Mouse (Mus musculus) MEL (cell line): ENCODE data around the gene Ttpal. TPM values are rescaled to one million over a fixed set of nuclear protein-coding genes. Genes with fewer than 3 reads are reported as not detected.

Experiments
- DNase-seq: peaks from one replicate; pipeline ENCODE4 v3.0.0; 2011; ENCODE audit warnings: low read depth, low spot score
- H3K27ac ChIP-seq: 2 replicates; pipeline ENCODE4 v1.5.1; 2012; ENCODE audit warnings: low read depth, mild to moderate bottlenecking, control low read depth, low read length, moderate library complexity; ENCODE audit not compliant: control insufficient read depth
- H3K27me3 ChIP-seq, 2 experiments: fragments of 150-350 bp in 1 of 2; sonication (generic) in 1 of 2; 2 replicates each; pipeline ENCODE4 v1.6.1; 2012; ENCODE audit warnings: low read length in 2 of 2, mild to moderate bottlenecking in 2 of 2, improper control_type of control experiment in 1 of 2, moderate library complexity in 1 of 2; ENCODE audit not compliant: insufficient read depth in 2 of 2, control insufficient read depth in 1 of 2
- H3K36me3 ChIP-seq, 2 experiments: 2 replicates each; pipeline ENCODE4 v1.6.1; 2012 to 2014; ENCODE audit warnings: low read length in 2 of 2, improper control_type of control experiment in 1 of 2, inconsistent platforms in 1 of 2, mild to moderate bottlenecking in 1 of 2; ENCODE audit not compliant: insufficient read depth in 2 of 2, control insufficient read depth in 1 of 2
- H3K4me1 ChIP-seq, 2 experiments: fragments of 150-350 bp in 1 of 2; sonication (generic) in 1 of 2; 2 replicates each; pipeline ENCODE4 v1.6.1; 2012; ENCODE audit warnings: low read length in 2 of 2, improper control_type of control experiment in 1 of 2, mild to moderate bottlenecking in 1 of 2; ENCODE audit not compliant: insufficient read depth in 2 of 2, control insufficient read depth in 1 of 2
- H3K4me3 ChIP-seq, 2 experiments: fragments of 150-350 bp in 1 of 2; sonication (generic) in 1 of 2; 2 replicates each; pipeline ENCODE4 v1.5.1; 2012; ENCODE audit warnings: low read depth in 2 of 2, low read length in 2 of 2, mild to moderate bottlenecking in 2 of 2, moderate library complexity in 2 of 2, control low read depth in 1 of 2, improper control_type of control experiment in 1 of 2; ENCODE audit not compliant: control insufficient read depth in 1 of 2, insufficient read depth in 1 of 2
- H3K79me2 ChIP-seq: 2 replicates; pipeline ENCODE4 v1.6.1; 2012; ENCODE audit warnings: mild to moderate bottlenecking, low read length, moderate library complexity; ENCODE audit not compliant: control insufficient read depth, poor library complexity, insufficient read depth
- H3K9ac ChIP-seq: 2 replicates; pipeline ENCODE4 v1.6.1; 2012; ENCODE audit warnings: low read depth, mild to moderate bottlenecking, control low read depth, low read length, moderate library complexity; ENCODE audit not compliant: control insufficient read depth, poor library complexity, severe bottlenecking
- H3K9me3 ChIP-seq: fragments of 150-350 bp; sonication (generic); replicated peaks from 2 replicates; pipeline ENCODE4 v1.6.1; 2012; ENCODE audit warnings: mild to moderate bottlenecking, low read length, improper control_type of control experiment, moderate library complexity; ENCODE audit not compliant: insufficient read depth
- BHLHE40 ChIP-seq: IDR thresholded peaks from 2 replicates; pipeline ENCODE4 v1.6.1; 2012; ENCODE audit warnings: low read depth, mild to moderate bottlenecking, inconsistent platforms, low read length, improper control_type of control experiment, borderline replicate concordance
- CHD1 ChIP-seq: IDR thresholded peaks from 2 replicates; pipeline ENCODE4 v1.6.1; 2012; ENCODE audit warnings: low read depth, mild to moderate bottlenecking, inconsistent platforms, low read length, improper control_type of control experiment
- CHD2 ChIP-seq: IDR thresholded peaks from 2 replicates; pipeline ENCODE4 v1.6.1; 2011; ENCODE audit warnings: low read length, improper control_type of control experiment
- ELF1 ChIP-seq: IDR thresholded peaks from 2 replicates; pipeline ENCODE4 v1.6.1; 2014; ENCODE audit warnings: low read depth, mild to moderate bottlenecking, inconsistent platforms, low read length, improper control_type of control experiment, moderate library complexity
- ETS1 ChIP-seq: IDR thresholded peaks from 2 replicates; pipeline ENCODE4 v1.6.1; 2012; ENCODE audit warnings: low read depth, mild to moderate bottlenecking, inconsistent platforms, low read length, improper control_type of control experiment, moderate library complexity
- GABPA ChIP-seq: IDR thresholded peaks from 2 replicates; pipeline ENCODE4 v1.6.1; 2012; ENCODE audit warnings: low read depth, mild to moderate bottlenecking, inconsistent platforms, low read length, improper control_type of control experiment, moderate library complexity
- GATA1 ChIP-seq: IDR thresholded peaks from 2 replicates; pipeline ENCODE4 v1.6.1; 2011; ENCODE audit warnings: low read depth, low read length, improper control_type of control experiment
- HCFC1 ChIP-seq: IDR thresholded peaks from 2 replicates; pipeline ENCODE4 v1.6.1; 2012; ENCODE audit warnings: low read depth, mild to moderate bottlenecking, inconsistent platforms, low read length, improper control_type of control experiment, moderate library complexity
- JUND ChIP-seq: IDR thresholded peaks from 2 replicates; pipeline ENCODE4 v1.6.1; 2011; ENCODE audit warnings: low read depth, mild to moderate bottlenecking, improper control_type of control experiment, low read length
- KAT2A ChIP-seq: conservative IDR thresholded peaks from 2 replicates; pipeline ENCODE4 v1.6.1; 2012; ENCODE audit warnings: low read depth, low read length, improper control_type of control experiment, inconsistent platforms
- MAFK ChIP-seq: IDR thresholded peaks from 2 replicates; pipeline ENCODE4 v1.6.1; 2011; ENCODE audit warnings: low read depth, mild to moderate bottlenecking, low read length, improper control_type of control experiment, borderline replicate concordance
- MAX ChIP-seq: IDR thresholded peaks from 2 replicates; pipeline ENCODE4 v1.6.1; 2011; ENCODE audit warnings: low read length, improper control_type of control experiment
- MAZ ChIP-seq: IDR thresholded peaks from 2 replicates; pipeline ENCODE4 v1.6.1; 2012; ENCODE audit warnings: low read depth, mild to moderate bottlenecking, inconsistent platforms, low read length, improper control_type of control experiment
- MXI1 ChIP-seq: IDR thresholded peaks from 2 replicates; pipeline ENCODE4 v1.6.1; 2011; ENCODE audit warnings: mild to moderate bottlenecking, low read depth, low read length, improper control_type of control experiment
- MYC ChIP-seq: IDR thresholded peaks from 2 replicates; pipeline ENCODE4 v1.6.1; 2011; ENCODE audit warnings: low read depth, mild to moderate bottlenecking, low read length, improper control_type of control experiment, moderate library complexity
- NRF1 ChIP-seq: IDR thresholded peaks from 2 replicates; pipeline ENCODE4 v1.6.1; 2014; ENCODE audit warnings: low read depth, mild to moderate bottlenecking, inconsistent platforms, low read length, improper control_type of control experiment, moderate library complexity; ENCODE audit not compliant: poor library complexity, insufficient read depth, severe bottlenecking
- POLR2A ChIP-seq, 2 experiments: IDR thresholded peaks; 2 replicates each; pipeline ENCODE4 v1.6.1; 2011 to 2012; ENCODE audit warnings: low read length in 2 of 2, mild to moderate bottlenecking in 2 of 2, control low read depth in 1 of 2, improper control_type of control experiment in 1 of 2, low read depth in 1 of 2, moderate library complexity in 1 of 2; ENCODE audit not compliant: control insufficient read depth in 1 of 2, insufficient read depth in 1 of 2, poor library complexity in 1 of 2
- POLR2AphosphoS5 ChIP-seq: IDR thresholded peaks from 2 replicates; pipeline ENCODE4 v1.6.1; 2012; ENCODE audit warnings: low read depth, borderline replicate concordance, mild to moderate bottlenecking, inconsistent platforms, low read length, moderate library complexity, mixed read lengths
- RAD21 ChIP-seq: IDR thresholded peaks from 2 replicates; pipeline ENCODE4 v1.6.1; 2011; ENCODE audit warnings: mild to moderate bottlenecking, low read depth, low read length, improper control_type of control experiment
- RCOR1 ChIP-seq: IDR thresholded peaks from 2 replicates; pipeline ENCODE4 v1.6.1; 2012; ENCODE audit warnings: low read depth, mild to moderate bottlenecking, inconsistent platforms, low read length, improper control_type of control experiment
- SMC3 ChIP-seq: IDR thresholded peaks from 2 replicates; pipeline ENCODE4 v1.6.1; 2011; ENCODE audit warnings: low read depth, low read length, improper control_type of control experiment
- TBP ChIP-seq: IDR thresholded peaks from 2 replicates; pipeline ENCODE4 v1.8.0; 2011; ENCODE audit warnings: low read depth, low read length, improper control_type of control experiment
- TCF12 ChIP-seq: IDR thresholded peaks from 2 replicates; pipeline ENCODE4 v1.6.1; 2014; ENCODE audit warnings: low read depth, mild to moderate bottlenecking, inconsistent platforms, low read length, improper control_type of control experiment, moderate library complexity
- UBTF ChIP-seq: IDR thresholded peaks from 2 replicates; pipeline ENCODE4 v1.6.1; 2012; ENCODE audit warnings: low read depth, mild to moderate bottlenecking, inconsistent platforms, low read length, improper control_type of control experiment, moderate library complexity, borderline replicate concordance; ENCODE audit not compliant: insufficient read depth
- USF2 ChIP-seq, 2 experiments: IDR thresholded peaks; 2 replicates each; pipeline ENCODE4 v1.6.1; 2011 to 2012; ENCODE audit warnings: improper control_type of control experiment in 2 of 2, low read length in 2 of 2, borderline replicate concordance in 1 of 2, inconsistent platforms in 1 of 2, low read depth in 1 of 2, mild to moderate bottlenecking in 1 of 2; ENCODE audit not compliant: insufficient read depth in 1 of 2
- ZC3H11A ChIP-seq: IDR thresholded peaks from 2 replicates; pipeline ENCODE4 v1.6.1; 2012; ENCODE audit warnings: low read depth, mild to moderate bottlenecking, inconsistent platforms, low read length, improper control_type of control experiment
- ZKSCAN1 ChIP-seq: IDR thresholded peaks from 2 replicates; pipeline ENCODE4 v1.6.1; 2012; ENCODE audit warnings: low read depth, mild to moderate bottlenecking, inconsistent platforms, low read length, improper control_type of control experiment, moderate library complexity
- ZNF384 ChIP-seq: IDR thresholded peaks from 2 replicates; pipeline ENCODE4 v1.6.1; 2012; ENCODE audit warnings: low read depth, mild to moderate bottlenecking, inconsistent platforms, low read length, improper control_type of control experiment
- polyA plus RNA-seq, 2 experiments: library from polyadenylated mRNA; stranded (reverse) in 1 of 2; unstranded in 1 of 2; fragments of >175 nt in 1 of 2; fragments of >200 nt in 1 of 2; gene quantifications; 2 replicates each; pipeline versions ENCODE4 v1.2.1 to v1.2.4; 2012; ENCODE audit warnings: low replicate concordance in 2 of 2, low read depth in 1 of 2; ENCODE audit not compliant: insufficient read length in 2 of 2, insufficient read depth in 1 of 2, missing spikeins in 1 of 2
- total RNA-seq: library from RNA; depleted of rRNA; stranded (reverse); fragments of 300-350 nt; gene quantifications from 2 replicates; pipeline ENCODE4 v1.2.3, GENCODE M21; 2012

The Ttpal gene
- total and polyA plus RNA-seq, 3 experiments: 18.9 to 20.4 TPM; not detected in 1

GRCm38 (mm10) chr2:163657486-163657885, 55.4 kb downstream of the Ttpal start:
- peaks cover 0 to 19% of the 10 kb centered on the region in 2 experiments; a peak in 2 of 4 replicates for H3K36me3 ChIP-seq
- no peak overlapping the region for H3K27ac ChIP-seq
- no peaks in the 10 kb centered on the region for H3K9me3 ChIP-seq
- TF ChIP-seq MYC: no peak
- TF ChIP-seq JUND: no peak
- TF ChIP-seq KAT2A: no peak
- no peak for TF ChIP-seq GATA1
- no peak for TF ChIP-seq ZKSCAN1
- no peak for DNase-seq
- H3K79me2 ChIP-seq: peaks cover 29% of the 10 kb centered on the region
- no peak overlapping the region; a peak in 1 of 4 replicates for H3K4me3 ChIP-seq
- H3K27me3 ChIP-seq: no peaks in the 10 kb centered on the region
- peak overlapping the region; percentile 95; the same call in 1 of the 2 replicates for H3K9ac ChIP-seq
- H3K4me1 ChIP-seq: peaks cover 6 to 23% of the 10 kb centered on the region in 2 experiments; a peak in 3 of 4 replicates

DNA sequence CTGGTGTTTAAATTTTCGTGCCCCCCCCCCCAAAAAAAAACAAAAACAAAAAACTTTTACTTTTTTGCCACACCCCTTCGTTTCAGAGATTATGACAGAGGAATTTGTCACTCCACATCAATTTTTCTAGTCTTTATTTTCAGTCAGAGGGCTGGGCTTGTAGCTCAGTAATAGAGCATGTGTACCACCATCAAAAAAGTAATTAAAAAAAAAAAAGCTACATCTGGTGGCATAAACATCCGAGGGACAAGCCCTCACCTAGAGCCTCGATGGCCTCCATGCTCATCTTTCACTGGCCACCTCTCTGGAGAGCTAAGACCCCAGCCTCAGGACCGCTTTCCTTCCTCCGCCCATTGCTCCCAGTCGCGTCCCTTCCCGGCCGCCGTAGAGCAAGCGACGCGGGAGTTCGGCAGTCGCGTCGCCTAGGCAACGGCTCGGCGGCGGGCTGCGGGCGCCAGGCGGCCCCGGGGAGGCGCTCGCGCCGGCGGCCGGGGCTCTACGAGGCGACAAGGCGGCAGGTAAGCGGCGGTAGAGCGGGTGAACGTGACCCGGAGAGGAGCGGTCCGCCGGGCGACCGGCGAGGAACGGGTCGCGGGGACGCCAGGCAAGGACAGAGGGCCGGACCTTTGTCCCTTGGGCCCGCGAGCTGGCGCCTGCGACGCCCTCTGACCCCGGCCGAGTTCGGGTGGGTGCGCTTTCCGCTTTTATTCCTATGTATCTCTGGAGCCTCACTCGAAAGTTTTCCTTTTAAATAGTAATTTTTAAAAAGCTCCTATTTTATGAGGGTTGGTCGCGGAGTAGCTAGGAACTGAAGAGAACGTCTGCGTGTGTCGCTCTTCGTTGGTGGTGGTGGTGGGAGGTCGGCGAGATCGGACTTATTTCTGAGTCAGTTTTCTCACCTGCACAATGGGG, 56.1 kb downstream of the Ttpal start, which contains the start of gene Pkig:
Gene Pkig (plus strand): TSS at position 412 of the 912 bp plus-strand sequence.
- Histone ChIP-seq H3K36me3 (peaks cover 0 to 24% of the 10 kb centered on the region in 2 experiments; a peak in 2 of 4 replicates), H3K4me1 (peaks cover 6 to 31% of the 10 kb centered on the region in 2 experiments; a peak in 3 of 4 replicates), H3K4me3 (peak within 1 kb of the TSS; percentile 82 to 89), H3K79me2 (peaks cover 32% of the 10 kb centered on the region), H3K27me3 (no peaks in the 10 kb centered on the region), H3K27ac (peak within 1 kb of the TSS; percentile 81), H3K9ac (peak within 1 kb of the TSS; percentile 95), H3K9me3 (no peaks in the 10 kb centered on the region)
- DNase-seq: peak; percentile 89
- no peak for TF ChIP-seq MAFK
- TF ChIP-seq TBP: no peak
- TF ChIP-seq GATA1: no peak
- TF ChIP-seq GABPA: no peak
- TF ChIP-seq NRF1: no peak
- TF ChIP-seq SMC3: peak; percentile 39; the same call in 1 of the 2 replicates
- TF ChIP-seq MXI1: peak; percentile 85
- TF ChIP-seq HCFC1: peak; percentile 83
- peak; percentile 50 to 63; a peak in 2 of 4 replicates for TF ChIP-seq POLR2A (IDR thresholded peaks at IDR 0.05; ENCODE audit: control insufficient read depth in 1 of 2, insufficient read depth in 1 of 2, low read depth in 1 of 2, low read length in 2 of 2, poor library complexity in 1 of 2)
- TF ChIP-seq MYC: peak; percentile 45; the same call in 1 of the 2 replicates
- no peak for TF ChIP-seq BHLHE40
- no peak for TF ChIP-seq JUND
- peak; percentile 71 for TF ChIP-seq ELF1
- TF ChIP-seq MAZ: peak; percentile 36; the same call in 1 of the 2 replicates
- TF ChIP-seq ZNF384: no peak
- no peak for TF ChIP-seq POLR2AphosphoS5
- TF ChIP-seq TCF12: 0 out of 2 replicates have a peak, but pooled peaks have one; percentile 30
- no peak; the same call in 1 of the 2 replicates for TF ChIP-seq RAD21
- TF ChIP-seq CHD1: no peak; the same call in 1 of the 2 replicates
- no peak for TF ChIP-seq MAX
- TF ChIP-seq CHD2: no peak
- no peak for TF ChIP-seq UBTF
- no peak for TF ChIP-seq USF2 (IDR thresholded peaks at IDR 0.05; ENCODE audit: borderline replicate concordance in 1 of 2, insufficient read depth in 1 of 2, low read depth in 1 of 2, low read length in 2 of 2)
- no peak for TF ChIP-seq ZC3H11A
- TF ChIP-seq ETS1: no peak
- no peak for TF ChIP-seq RCOR1
